Mouse (Mus musculus): ENCODE measurements at regions not wholly inside any gene's neighbourhood (a gene's known extent, or its start where the extent isn't known, plus 50 kb on each side); places are given as distances from the start of the nearest gene placed in this dataset.

DNA sequence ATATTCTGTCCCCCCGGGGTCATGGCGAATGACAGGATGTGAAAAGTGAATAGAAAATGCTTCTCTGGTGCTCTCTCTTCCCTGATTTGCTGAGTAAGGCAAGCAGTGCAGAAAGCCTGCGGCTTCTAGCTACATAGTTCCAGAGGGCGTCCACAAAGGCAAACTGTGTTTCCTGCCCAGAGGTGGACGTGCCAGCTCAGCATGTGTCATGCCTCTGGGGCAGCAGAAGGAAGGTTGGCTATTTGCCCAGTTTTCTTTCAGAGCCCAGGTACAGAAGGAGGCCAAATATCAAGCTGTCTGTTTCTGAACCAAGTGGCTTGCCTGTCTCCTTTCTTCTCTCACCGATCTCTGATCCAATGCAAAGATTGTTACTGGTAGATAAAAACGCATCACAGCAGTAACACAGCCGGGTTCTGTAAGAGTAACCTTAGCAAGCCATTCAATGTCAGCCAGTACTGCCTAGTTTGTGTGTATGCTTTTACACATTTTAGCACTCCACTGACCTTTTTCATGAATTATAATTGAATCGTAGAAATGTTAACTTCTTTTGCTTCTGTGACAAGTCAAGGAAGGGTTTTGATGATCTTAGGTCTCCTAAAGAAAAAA, 223.3 kb upstream of the Impg1 start:
- no peak overlapping the region for H3K9ac ChIP-seq
- no peaks in the 10 kb centered on the region for H3K9me3 ChIP-seq (replicated peaks)
- H3K36me3 ChIP-seq = no peaks in the 10 kb centered on the region
- 0 out of 2 replicates have a peak, but pooled peaks have one; percentile 11 for ATAC-seq (ENCODE audit: insufficient number of reproducible peaks, low FRiP score, low TSS enrichment, low read depth)
- H3K27ac ChIP-seq (replicated peaks) = no peak overlapping the region
- 43% methylated on average over 9 of the region's 9 CpGs for WGBS
- H3K27me3 ChIP-seq = no peaks in the 10 kb centered on the region
- H3K4me1 ChIP-seq = no peaks in the 10 kb centered on the region
- no peak overlapping the region for H3K4me3 ChIP-seq (replicated peaks)
- H3K4me2 ChIP-seq (replicated peaks) = peak overlapping the region; percentile 3; the same call in 1 of the 2 replicates

DNA sequence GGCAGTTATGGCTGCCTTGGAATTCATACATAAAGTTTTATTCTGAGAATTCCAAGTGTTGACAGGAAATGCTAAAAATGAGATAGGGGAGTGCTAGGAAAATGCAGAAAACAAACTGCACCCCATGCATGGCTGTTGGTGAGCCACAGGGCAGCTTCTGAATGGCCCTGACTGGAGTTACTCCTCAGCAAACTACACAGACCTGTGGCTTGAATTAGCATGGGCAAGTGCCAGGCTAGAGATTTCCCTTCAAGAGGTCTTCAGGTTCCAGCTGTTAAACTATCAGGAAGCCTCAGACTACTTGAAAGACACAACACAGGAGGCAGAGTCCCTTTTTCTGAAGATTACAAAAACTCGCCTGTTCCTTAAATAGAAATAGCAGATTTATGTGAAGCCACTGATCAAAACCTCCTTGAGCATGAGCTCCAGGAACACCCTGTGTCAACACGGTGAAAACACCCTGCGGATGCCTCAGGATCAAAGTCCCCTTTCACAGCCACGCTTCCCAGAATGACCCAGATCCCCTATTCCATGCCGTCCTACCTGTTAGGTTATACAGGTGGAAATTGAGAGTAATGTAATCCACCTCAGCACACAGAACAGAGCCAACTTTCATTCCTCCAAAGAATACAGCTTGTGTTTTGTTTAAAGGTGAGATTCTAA, 217.9 kb upstream of the Impg1 start:
- Histone ChIP-seq H3K27ac (replicated peaks) (no peak overlapping the region), H3K36me3 (no peaks in the 10 kb centered on the region), H3K4me2 (replicated peaks) (no peak overlapping the region), H3K27me3 (no peaks in the 10 kb centered on the region), H3K9ac (no peak overlapping the region), H3K4me3 (replicated peaks) (no peak overlapping the region), H3K4me1 (no peaks in the 10 kb centered on the region), H3K9me3 (replicated peaks) (no peaks in the 10 kb centered on the region)
- WGBS = 60% methylated on average over 5 of the region's 5 CpGs
- no peak for ATAC-seq (ENCODE audit: insufficient number of reproducible peaks, low FRiP score, low TSS enrichment, low read depth)

DNA sequence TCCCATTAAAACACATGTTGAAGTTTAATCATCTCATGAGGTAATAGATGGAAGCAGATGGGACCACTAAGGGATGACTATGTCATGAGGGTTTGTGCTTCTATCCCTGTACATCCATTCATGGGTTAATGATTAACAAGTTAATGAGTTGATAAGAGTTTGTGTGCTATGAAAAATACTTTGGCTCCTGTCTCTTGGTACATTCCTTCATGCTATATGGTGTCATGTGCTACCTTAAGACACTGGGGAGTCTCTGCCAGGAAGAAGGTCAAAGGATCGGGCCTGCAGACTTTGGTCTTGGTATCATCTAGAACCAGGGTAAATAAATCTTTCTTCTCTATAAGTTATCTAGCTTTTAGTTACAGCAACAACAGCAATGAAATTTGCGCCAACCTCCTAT, 216.4 kb upstream of the Impg1 start:
- no peaks in the 10 kb centered on the region for H3K4me1 ChIP-seq
- ATAC-seq (ENCODE audit: insufficient number of reproducible peaks, low FRiP score, low TSS enrichment, low read depth) = no peak
- H3K4me3 ChIP-seq (replicated peaks) = no peak overlapping the region
- no peaks in the 10 kb centered on the region for H3K9me3 ChIP-seq (replicated peaks)
- no peaks in the 10 kb centered on the region for H3K36me3 ChIP-seq
- H3K9ac ChIP-seq = no peak overlapping the region
- 91% methylated on average over 2 of the region's 2 CpGs for WGBS
- H3K4me2 ChIP-seq (replicated peaks) = no peak overlapping the region
- no peak overlapping the region for H3K27ac ChIP-seq (replicated peaks)
- H3K27me3 ChIP-seq = no peaks in the 10 kb centered on the region

- no peaks in the 10 kb centered on the region for H3K4me1 ChIP-seq
- H3K9me3 ChIP-seq (replicated peaks) = no peaks in the 10 kb centered on the region
- WGBS = 91% methylated on average over 1 of the region's 1 CpGs
- no peak overlapping the region for H3K9ac ChIP-seq
- no peak overlapping the region for H3K4me2 ChIP-seq (replicated peaks)
- no peaks in the 10 kb centered on the region for H3K27me3 ChIP-seq
- H3K4me3 ChIP-seq (replicated peaks) = no peak overlapping the region
- no peak overlapping the region for H3K27ac ChIP-seq (replicated peaks)
- no peak for ATAC-seq (ENCODE audit: insufficient number of reproducible peaks, low FRiP score, low TSS enrichment, low read depth)
- no peaks in the 10 kb centered on the region for H3K36me3 ChIP-seq
Observed at GRCm38 (mm10) chr9:80671483-80671882, 206.2 kb upstream of the Impg1 start.

GRCm38 (mm10) chr9:80668575-80669248, 203.4 kb upstream of the Impg1 start:
- Histone ChIP-seq H3K27ac (replicated peaks) (no peak overlapping the region), H3K9ac (no peak overlapping the region), H3K4me2 (replicated peaks) (no peak overlapping the region), H3K9me3 (replicated peaks) (no peaks in the 10 kb centered on the region), H3K27me3 (no peaks in the 10 kb centered on the region), H3K36me3 (no peaks in the 10 kb centered on the region), H3K4me1 (no peaks in the 10 kb centered on the region), H3K4me3 (replicated peaks) (no peak overlapping the region)
- WGBS = 57% methylated on average over 5 of the region's 5 CpGs
- ATAC-seq (ENCODE audit: insufficient number of reproducible peaks, low FRiP score, low TSS enrichment, low read depth) = no peak

- 84% methylated on average over 1 of the region's 1 CpGs for WGBS
- H3K36me3 ChIP-seq = no peaks in the 10 kb centered on the region
Observed at GRCm38 (mm10) chr9:80658755-80659154, 193.5 kb upstream of the Impg1 start.

GRCm38 (mm10) chr9:80615114-80615513, 149.8 kb upstream of the Impg1 start:
- no peaks in the 10 kb centered on the region for H3K27me3 ChIP-seq
- H3K4me1 ChIP-seq = no peaks in the 10 kb centered on the region
- H3K4me2 ChIP-seq (replicated peaks) = no peak overlapping the region
- ATAC-seq (ENCODE audit: insufficient number of reproducible peaks, low FRiP score, low TSS enrichment, low read depth) = no peak
- H3K36me3 ChIP-seq = no peaks in the 10 kb centered on the region
- H3K4me3 ChIP-seq (replicated peaks) = no peak overlapping the region
- H3K9me3 ChIP-seq (replicated peaks) = no peaks in the 10 kb centered on the region
- no peak overlapping the region for H3K9ac ChIP-seq
- WGBS = 81% methylated on average over 3 of the region's 3 CpGs
- H3K27ac ChIP-seq (replicated peaks) = no peak overlapping the region

More at GRCm38 (mm10) chr9:80658755-80659154, 193.5 kb upstream of the Impg1 start:
- H3K9ac ChIP-seq = no peak overlapping the region
- H3K27me3 ChIP-seq = no peaks in the 10 kb centered on the region
- no peak overlapping the region for H3K4me2 ChIP-seq (replicated peaks)
- no peak for ATAC-seq (ENCODE audit: insufficient number of reproducible peaks, low FRiP score, low TSS enrichment, low read depth)
- no peaks in the 10 kb centered on the region for H3K9me3 ChIP-seq (replicated peaks)
- H3K4me1 ChIP-seq = no peaks in the 10 kb centered on the region
- no peak overlapping the region for H3K4me3 ChIP-seq (replicated peaks)
- no peak overlapping the region for H3K27ac ChIP-seq (replicated peaks)

DNA sequence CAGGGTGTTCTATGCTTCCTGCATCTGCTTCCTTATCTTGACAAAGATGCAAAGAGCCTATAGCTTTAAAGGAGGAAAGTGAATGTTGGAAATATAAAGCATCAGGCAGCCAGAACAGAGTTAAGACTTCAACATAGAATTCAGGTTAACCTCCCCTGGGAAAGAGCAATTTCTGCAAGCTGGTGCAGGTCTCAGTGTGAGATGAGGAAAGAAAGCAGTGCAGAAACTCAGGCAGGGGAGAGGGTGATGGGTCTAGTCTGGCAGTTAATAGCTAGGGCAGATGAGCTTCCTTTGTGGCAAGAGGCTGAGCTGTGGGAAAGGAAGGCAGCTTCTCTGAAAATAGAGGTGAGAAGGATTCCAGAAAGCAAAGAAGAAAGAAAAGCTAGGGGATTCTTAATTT, 134.7 kb upstream of the Impg1 start:
- Histone ChIP-seq H3K27me3 (no peaks in the 10 kb centered on the region), H3K27ac (replicated peaks) (no peak overlapping the region), H3K9me3 (replicated peaks) (no peaks in the 10 kb centered on the region), H3K4me3 (replicated peaks) (no peak overlapping the region), H3K36me3 (no peaks in the 10 kb centered on the region), H3K4me2 (replicated peaks) (no peak overlapping the region), H3K9ac (no peak overlapping the region), H3K4me1 (no peaks in the 10 kb centered on the region)
- no peak for ATAC-seq (ENCODE audit: insufficient number of reproducible peaks, low FRiP score, low TSS enrichment, low read depth)

- Histone ChIP-seq H3K9ac (no peak overlapping the region), H3K4me1 (no peaks in the 10 kb centered on the region), H3K4me3 (replicated peaks) (no peak overlapping the region), H3K4me2 (replicated peaks) (no peak overlapping the region), H3K27me3 (no peaks in the 10 kb centered on the region), H3K9me3 (replicated peaks) (no peaks in the 10 kb centered on the region), H3K27ac (replicated peaks) (0 out of 2 replicates have a peak overlapping the region, but pooled peaks have one; percentile 17), H3K36me3 (no peaks in the 10 kb centered on the region)
- WGBS = 33% methylated on average over 4 of the region's 4 CpGs
- peak; percentile 78 for ATAC-seq (ENCODE audit: insufficient number of reproducible peaks, low FRiP score, low TSS enrichment, low read depth)
Observed at GRCm38 (mm10) chr9:80565388-80566024, 100.2 kb upstream of the Impg1 start.

DNA sequence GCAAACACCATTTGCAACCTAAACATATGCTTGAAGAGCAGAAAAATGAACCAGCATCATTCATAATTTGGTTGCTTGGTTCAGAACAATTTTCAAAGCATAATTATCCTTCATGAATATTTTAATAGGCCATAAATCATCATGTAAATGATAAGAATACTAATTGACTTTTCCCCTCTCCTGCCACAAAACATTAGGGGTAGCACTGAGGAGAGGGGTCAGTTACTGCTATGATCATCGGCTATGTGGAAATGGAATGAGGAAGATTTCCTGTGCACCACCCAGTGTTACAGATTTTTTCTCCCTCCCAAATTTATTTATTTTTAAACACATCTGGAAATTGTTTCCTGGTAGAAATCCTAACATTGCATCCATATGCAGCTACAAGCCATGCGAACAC, 98.4 kb upstream of the Impg1 start:
- Histone ChIP-seq H3K4me1 (no peaks in the 10 kb centered on the region), H3K9ac (no peak overlapping the region), H3K9me3 (replicated peaks) (no peaks in the 10 kb centered on the region), H3K27ac (replicated peaks) (no peak overlapping the region), H3K4me2 (replicated peaks) (no peak overlapping the region), H3K36me3 (no peaks in the 10 kb centered on the region), H3K27me3 (no peaks in the 10 kb centered on the region), H3K4me3 (replicated peaks) (no peak overlapping the region)
- WGBS = 40% methylated on average over 2 of the region's 2 CpGs
- ATAC-seq (ENCODE audit: insufficient number of reproducible peaks, low FRiP score, low TSS enrichment, low read depth) = no peak

- Histone ChIP-seq H3K9ac (no peak overlapping the region), H3K9me3 (replicated peaks) (no peaks in the 10 kb centered on the region), H3K27ac (replicated peaks) (no peak overlapping the region), H3K4me1 (no peaks in the 10 kb centered on the region), H3K4me2 (replicated peaks) (no peak overlapping the region), H3K36me3 (no peaks in the 10 kb centered on the region), H3K27me3 (no peaks in the 10 kb centered on the region), H3K4me3 (replicated peaks) (no peak overlapping the region)
- 59% methylated on average over 1 of the region's 1 CpGs for WGBS
- no peak for ATAC-seq (ENCODE audit: insufficient number of reproducible peaks, low FRiP score, low TSS enrichment, low read depth)
Observed at GRCm38 (mm10) chr9:80555531-80556067, 90.3 kb upstream of the Impg1 start.

Measured in embryonic facial prominence, embryonic 15.5 days (tissue).